Mouse (Mus musculus) myocyte (in vitro differentiated cells): ENCODE data around the gene Wdr95.

ENCODE experiments used
- CEBPB ChIP-seq: IDR thresholded peaks from 2 replicates; pipeline ENCODE4 v1.6.1; 2011; ENCODE audit warnings: mild to moderate bottlenecking, moderate library complexity; ENCODE audit not compliant: poor library complexity, insufficient read depth, severe bottlenecking
- E2F4 ChIP-seq: IDR thresholded peaks from one replicate; pipeline ENCODE4 v1.6.1; 2011; ENCODE audit warnings: mild to moderate bottlenecking, control low read depth, moderate library complexity; ENCODE audit not compliant: insufficient read depth
- MAX ChIP-seq: IDR thresholded peaks from one replicate; pipeline ENCODE4 v1.6.1; 2011; ENCODE audit warnings: low read depth, mild to moderate bottlenecking, control low read depth
- MYOD1 ChIP-seq, 3 experiments: IDR thresholded peaks; one replicate each; pipeline ENCODE4 v1.6.1; 2011; ENCODE audit warnings: control low read depth in 2 of 3, low read depth in 2 of 3, mild to moderate bottlenecking in 2 of 3, moderate library complexity in 1 of 3; ENCODE audit not compliant: insufficient read length in 2 of 3, control insufficient read depth in 1 of 3
- MYOG ChIP-seq, 3 experiments: IDR thresholded peaks; one replicate each; pipeline ENCODE4 v1.6.1; 2011; ENCODE audit warnings: control low read depth in 2 of 3, low read depth in 2 of 3, mild to moderate bottlenecking in 2 of 3; ENCODE audit not compliant: insufficient read length in 2 of 3, control insufficient read depth in 1 of 3, insufficient read depth in 1 of 3
- POLR2A ChIP-seq: IDR thresholded peaks from one replicate; pipeline ENCODE4 v1.6.1; 2011; ENCODE audit warnings: low read depth, mild to moderate bottlenecking, control low read depth, moderate library complexity; ENCODE audit not compliant: insufficient read length
- POLR2AphosphoS2 ChIP-seq: IDR thresholded peaks from one replicate; pipeline ENCODE4 v1.6.1; 2011; ENCODE audit warnings: low read depth, control low read depth; ENCODE audit not compliant: insufficient read length
- USF1 ChIP-seq: IDR thresholded peaks from one replicate; pipeline ENCODE4 v1.6.1; 2011; ENCODE audit warnings: low read depth, mild to moderate bottlenecking, control low read depth, moderate library complexity

GRCm38 (mm10) chr5:149625547-149625946 lies 97.1 kb downstream of the Wdr95 start:
- TF ChIP-seq MYOG (IDR thresholded peaks at IDR 0.05; ENCODE audit: control insufficient read depth in 1 of 3, insufficient read depth in 1 of 3, insufficient read length in 2 of 3, low read depth in 2 of 3) (no peak), MAX (no peak), POLR2A (no peak), MYOD1 (IDR thresholded peaks at IDR 0.05; ENCODE audit: control insufficient read depth in 1 of 3, insufficient read length in 2 of 3, low read depth in 2 of 3) (no peak), USF1 (no peak), CEBPB (no peak), POLR2AphosphoS2 (no peak), E2F4 (no peak)
